Mouse (Mus musculus) cerebellum, adult 9-11 months (tissue): Measurements from ENCODE around the gene Rps6ka5.

Experiments
- DNase-seq: peaks from one replicate; pipeline ENCODE4 v3.0.0; 2022

Gene Rps6ka5

GRCm38 (mm10) chr12:100726651-100727050, at the start of gene Rps6ka5:
TSS of gene Rps6ka5 (minus strand) at chr12:100726983.
- peak; percentile 30 for DNase-seq

- DNase-seq: no peak
Observed at GRCm38 (mm10) chr12:100775911-100776581, 49.3 kb upstream of the Rps6ka5 start.

GRCm38 (mm10) chr12:100775291-100775690, 48.5 kb upstream of the Rps6ka5 start:
- no peak for DNase-seq

GRCm38 (mm10) chr12:100774756-100775155, 48.0 kb upstream of the Rps6ka5 start:
- DNase-seq: no peak

GRCm38 (mm10) chr12:100772230-100772984, 45.6 kb upstream of the Rps6ka5 start:
- DNase-seq: no peak

GRCm38 (mm10) chr12:100770765-100771164, 44.0 kb upstream of the Rps6ka5 start:
- DNase-seq: no peak

- no peak for DNase-seq
Observed at GRCm38 (mm10) chr12:100769871-100770270, 43.1 kb upstream of the Rps6ka5 start.

- DNase-seq: no peak
Observed at GRCm38 (mm10) chr12:100764329-100765018, 37.7 kb upstream of the Rps6ka5 start.

GRCm38 (mm10) chr12:100762663-100763425, 36.1 kb upstream of the Rps6ka5 start:
- DNase-seq: no peak

GRCm38 (mm10) chr12:100757427-100757826, 30.6 kb upstream of the Rps6ka5 start:
- no peak for DNase-seq

- no peak for DNase-seq
Observed at GRCm38 (mm10) chr12:100753716-100754115, 26.9 kb upstream of the Rps6ka5 start.

GRCm38 (mm10) chr12:100752977-100753376, 26.2 kb upstream of the Rps6ka5 start:
- no peak for DNase-seq

GRCm38 (mm10) chr12:100742468-100742867, 15.7 kb upstream of the Rps6ka5 start:
- no peak for DNase-seq

- no peak for DNase-seq
Observed at GRCm38 (mm10) chr12:100740313-100740712, 13.5 kb upstream of the Rps6ka5 start.

GRCm38 (mm10) chr12:100739011-100739570, 12.3 kb upstream of the Rps6ka5 start:
- no peak for DNase-seq

GRCm38 (mm10) chr12:100738498-100738897, 11.7 kb upstream of the Rps6ka5 start:
- no peak for DNase-seq

GRCm38 (mm10) chr12:100735581-100735980, 8.8 kb upstream of the Rps6ka5 start:
- no peak for DNase-seq

- DNase-seq: peak; percentile 36
Observed at GRCm38 (mm10) chr12:100735156-100735555, 8.4 kb upstream of the Rps6ka5 start.

- DNase-seq: no peak
Observed at GRCm38 (mm10) chr12:100728646-100729485, 2.1 kb upstream of the Rps6ka5 start.

- DNase-seq: peak; percentile 36
Observed at GRCm38 (mm10) chr12:100727891-100728290, 1.1 kb upstream of the Rps6ka5 start.

GRCm38 (mm10) chr12:100725458-100725786, 1.4 kb downstream of the Rps6ka5 start:
- DNase-seq: no peak
